Mouse (Mus musculus) cortical plate, adult 2 months (tissue): ENCODE data around the gene Gm49325.

Source experiments
- CTCF ChIP-seq: fragments of 200-500 bp; IDR thresholded peaks from 2 replicates; pipeline ENCODE4 v1.5.1; 2011; ENCODE audit warnings: mild to moderate bottlenecking, control low read depth, low read length; ENCODE audit not compliant: insufficient read depth; ENCODE audit errors: extremely low read depth
- POLR2A ChIP-seq: fragments of 200-500 bp; IDR thresholded peaks from 2 replicates; pipeline ENCODE4 v1.6.1; 2011; ENCODE audit warnings: mild to moderate bottlenecking, low read length, control low read depth; ENCODE audit not compliant: insufficient read depth; ENCODE audit errors: extremely low read depth

DNA sequence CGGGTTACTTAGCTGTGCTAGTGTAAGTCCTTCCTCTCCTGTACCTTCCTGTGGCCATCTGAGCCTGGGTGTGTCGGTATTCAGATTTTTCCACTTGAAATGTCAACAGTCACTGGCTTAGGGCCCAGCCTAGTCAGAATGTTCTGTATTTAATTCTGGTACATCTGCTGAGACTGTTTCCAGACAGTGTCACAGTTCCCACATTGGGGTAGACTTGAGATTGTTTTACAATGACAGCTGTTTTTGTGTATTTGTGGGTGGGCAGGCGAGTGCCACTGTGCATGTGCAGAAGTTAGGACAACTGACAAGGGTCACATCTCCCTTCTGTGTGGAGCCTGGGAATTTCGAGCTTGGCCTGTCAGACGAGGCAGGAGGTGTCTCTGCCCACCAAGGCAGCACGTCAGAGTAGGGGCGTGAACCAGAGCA is 18.6 kb downstream of the Gm49325 start:
- TF ChIP-seq CTCF (no peak), POLR2A (no peak)
